12 mouse cellular contexts compared by ENCODE assay signal in the genomic region with DNA sequence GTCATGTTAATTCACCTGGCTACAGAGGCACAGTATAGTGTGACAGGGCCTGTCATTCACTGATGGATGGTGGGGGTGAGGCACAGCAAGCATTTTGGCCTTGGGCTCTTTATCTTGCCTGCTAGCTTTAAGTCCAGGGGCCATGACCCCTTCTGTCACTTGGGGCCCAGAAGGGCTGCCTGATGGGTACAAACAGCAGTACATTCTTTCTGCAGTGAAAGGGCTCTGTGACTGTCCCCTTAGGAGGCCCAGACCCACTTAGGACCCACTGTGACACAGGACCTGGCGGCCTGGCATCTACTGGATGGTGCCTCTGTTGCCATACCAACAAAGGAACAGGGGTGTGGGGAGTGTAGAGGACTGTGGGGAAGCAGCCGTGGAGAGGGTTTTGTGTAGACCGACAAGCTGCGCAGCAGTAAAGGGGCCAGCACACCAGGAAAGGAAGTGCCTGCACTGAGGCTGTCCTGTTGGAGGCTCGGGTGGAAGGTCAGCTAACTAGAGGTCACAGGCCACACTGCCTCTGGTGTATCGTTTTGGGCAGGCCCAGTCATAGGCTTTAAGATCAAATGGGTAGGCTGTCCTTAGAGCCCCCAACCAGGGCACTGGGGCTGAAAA. TPM values are rescaled to one million over a fixed set of nuclear protein-coding genes. Genes with fewer than 3 reads are reported as not detected.
DNase-seq lines count a peak whose midpoint lies in the region; ATAC-seq and TF ChIP-seq lines count a peak whose summit lies in the region.
"Had no signal": no experiment of that assay in that cellular context is flagged by ENCODE, and none has a peak within 500 bp of the region (broad histone marks: within the 10 kb centered on the region; RNA-seq: fewer than 3 reads in every experiment).

No protein-coding gene starts in this region.

- peak; percentile 35 for DNase-seq in hindbrain, embryonic 11.5 days (ENCODE audit: low spot score)
- DNase-seq in R1 (ENCODE audit: low read depth, low spot score) = peak; percentile 30
- peak; percentile 66 for DNase-seq in embryo, embryonic 10.5 days (ENCODE audit: low spot score)
- DNase-seq in liver, embryonic 14.5 days (ENCODE audit: low read depth in 3 of 3, low spot score in 3 of 3) = no peak
- DNase-seq in urinary bladder, postnatal 14 days (ENCODE audit: low spot score) = no peak
- DNase-seq in frontal cortex, postnatal 14 days (ENCODE audit: low spot score in 2 of 2) = no peak
- DNase-seq: adrenal gland, postnatal 10 days; cerebellum, adult 8-10 months; spleen, adult 18-20 months had no signal

- H3K4me1 ChIP-seq in hindbrain, embryonic 11.5 days (replicated peaks; ENCODE audit: control insufficient read depth, insufficient read depth, low read length) = peaks cover 54% of the 10 kb centered on the region
- H3K4me1 ChIP-seq in hindbrain, embryonic 16.5 days (ENCODE audit: control insufficient read depth, insufficient read depth, low read depth, low read length) = peaks cover 60% of the 10 kb centered on the region
- peaks cover 39 to 70% of the 10 kb centered on the region in 2 experiments for H3K4me1 ChIP-seq in liver, embryonic 14.5 days (replicated peaks; ENCODE audit: control insufficient read depth in 2 of 2, insufficient read depth in 2 of 2, low read length in 1 of 2)

- no peak overlapping the region for H3K4me3 ChIP-seq in hindbrain, embryonic 11.5 days (ENCODE audit: low read depth, low read length)
- H3K4me3 ChIP-seq in hindbrain, embryonic 16.5 days (ENCODE audit: low read length) = no peak overlapping the region
- no peak overlapping the region for H3K4me3 ChIP-seq in liver, embryonic 14.5 days (ENCODE audit: insufficient read depth in 1 of 2, low read depth in 2 of 2, low read length in 2 of 2)

- H3K27me3 ChIP-seq in hindbrain, embryonic 11.5 days (ENCODE audit: control insufficient read depth, insufficient read depth, low read length) = no peaks in the 10 kb centered on the region
- no peaks in the 10 kb centered on the region for H3K27me3 ChIP-seq in hindbrain, embryonic 16.5 days (replicated peaks; ENCODE audit: control insufficient read depth, insufficient read depth, low read length)
- H3K27me3 ChIP-seq in liver, embryonic 14.5 days (ENCODE audit: control insufficient read depth, insufficient read depth, low read length) = no peaks in the 10 kb centered on the region

- no peaks in the 10 kb centered on the region for H3K9me3 ChIP-seq in hindbrain, embryonic 11.5 days (ENCODE audit: control insufficient read depth, low read length)
- H3K9me3 ChIP-seq in hindbrain, embryonic 16.5 days (ENCODE audit: control insufficient read depth, low read length) = no peaks in the 10 kb centered on the region
- no peaks in the 10 kb centered on the region for H3K9me3 ChIP-seq in liver, embryonic 14.5 days (ENCODE audit: control insufficient read depth, low read length)
- H3K9me3 ChIP-seq: G1E had no signal

- H3K9ac ChIP-seq in hindbrain, embryonic 11.5 days (ENCODE audit: low read depth, low read length) = no peak overlapping the region
- H3K9ac ChIP-seq in hindbrain, embryonic 16.5 days (ENCODE audit: low read depth, low read length) = no peak overlapping the region
- no peak overlapping the region for H3K9ac ChIP-seq in liver, embryonic 14.5 days (replicated peaks)

- no peak for TF ChIP-seq EP300 in liver, embryonic 14.5 days (IDR thresholded peaks at IDR 0.05; ENCODE audit: low read depth)

- H3K27ac ChIP-seq in hindbrain, embryonic 11.5 days (ENCODE audit: low read depth, low read length) = no peak overlapping the region
- no peak overlapping the region for H3K27ac ChIP-seq in hindbrain, embryonic 16.5 days (ENCODE audit: low read depth, low read length)
- no peak overlapping the region for H3K27ac ChIP-seq in liver, embryonic 14.5 days
- H3K27ac ChIP-seq: macrophage had no signal

- no peak for ATAC-seq in hindbrain, embryonic 11.5 days (ENCODE audit: low FRiP score)
- ATAC-seq in hindbrain, embryonic 16.5 days = no peak
- no peak; the same call in 1 of the 2 replicates for ATAC-seq in liver, embryonic 14.5 days (ENCODE audit: insufficient read depth)

- no peak for TF ChIP-seq CTCF in liver, embryonic 14.5 days (IDR thresholded peaks at IDR 0.05; ENCODE audit: low read depth)

- WGBS in hindbrain, embryonic 11.5 days = 4% methylated on average over 6 of the region's 6 CpGs
- 19% methylated on average over 6 of the region's 6 CpGs for WGBS in hindbrain, embryonic 16.5 days
- 43% methylated on average over 6 of the region's 6 CpGs for WGBS in liver, embryonic 14.5 days (ENCODE audit: insufficient replicate concordance)

- H3K4me2 ChIP-seq in hindbrain, embryonic 11.5 days (replicated peaks; ENCODE audit: low read depth, low read length) = no peak overlapping the region
- no peak overlapping the region for H3K4me2 ChIP-seq in hindbrain, embryonic 16.5 days (ENCODE audit: low read length)
- peak overlapping the region; percentile 48 for H3K4me2 ChIP-seq in liver, embryonic 14.5 days (ENCODE audit: low read depth)

- no peaks in the 10 kb centered on the region for H3K36me3 ChIP-seq in hindbrain, embryonic 11.5 days (ENCODE audit: control insufficient read depth, insufficient read depth, low read length)
- no peaks in the 10 kb centered on the region for H3K36me3 ChIP-seq in hindbrain, embryonic 16.5 days (ENCODE audit: control insufficient read depth, insufficient read depth, low read length)
- no peaks in the 10 kb centered on the region for H3K36me3 ChIP-seq in liver, embryonic 14.5 days (replicated peaks; ENCODE audit: control insufficient read depth, insufficient read depth, low read depth)
- H3K36me3 ChIP-seq: G1E had no signal

RNA-seq across cellular contexts. Expression of gene Shb, which starts 38.4 kb away (rescaled TPM):
- 4.2 and 6.2 TPM in 2 replicates for polyA plus RNA-seq in hindbrain, embryonic 11.5 days (2014; fragmentation: Nextera tagmentation; extraction: Ambion mirVana)
- 2.6 and 3.8 TPM in 2 replicates for polyA plus RNA-seq in hindbrain, embryonic 16.5 days (2015; fragmentation: Nextera tagmentation; extraction: Ambion mirVana)
- 6.7 and 8.8 TPM in 2 replicates for polyA plus RNA-seq in liver, embryonic 14.5 days (2012; rRNA removed)
- polyA plus RNA-seq in liver, embryonic 14.5 days (2014; fragmentation: Nextera tagmentation; extraction: Ambion mirVana) = 5.0 and 6.6 TPM in 2 replicates
- polyA plus RNA-seq: G1E had no signal

Comparison
In these comparisons a context has a peak if more than half of its experiments do, and no peak if none do; other contexts are left out.
1. DNase-seq: peak in hindbrain, embryonic 11.5 days (single experiment), R1 (single experiment) and embryo, embryonic 10.5 days (single experiment); none in liver, embryonic 14.5 days (0 of 3), urinary bladder, postnatal 14 days (single experiment) and frontal cortex, postnatal 14 days (0 of 2).